Mouse (Mus musculus) ES-Bruce4 (cell line): ENCODE data around the gene Mast4. TPM values are rescaled to one million over a fixed set of nuclear protein-coding genes. Genes with fewer than 3 reads are reported as not detected.

Source experiments
- H3K27ac ChIP-seq: 2 replicates; pipeline ENCODE4 v1.5.1; 2012; ENCODE audit warnings: low read length, inconsistent platforms; ENCODE audit not compliant: insufficient read depth
- H3K27me3 ChIP-seq: 2 replicates; pipeline ENCODE4 v1.6.1; 2012; ENCODE audit warnings: mild to moderate bottlenecking, low read length, inconsistent platforms; ENCODE audit not compliant: control insufficient read depth, poor library complexity, insufficient read depth, severe bottlenecking
- H3K36me3 ChIP-seq: 2 replicates; pipeline ENCODE4 v1.6.1; 2012; ENCODE audit warnings: inconsistent platforms, mild to moderate bottlenecking, low read length, moderate library complexity; ENCODE audit not compliant: control insufficient read depth, poor library complexity, insufficient read depth, severe bottlenecking
- H3K4me1 ChIP-seq: one replicate; pipeline ENCODE4 v1.8.1; 2011; ENCODE audit warnings: low read length; ENCODE audit not compliant: control insufficient read depth, insufficient read depth
- H3K4me3 ChIP-seq: 2 replicates; pipeline ENCODE4 v1.5.1; 2011; ENCODE audit warnings: low read depth, mild to moderate bottlenecking, low read length
- H3K9ac ChIP-seq: 2 replicates; pipeline ENCODE4 v1.6.1; 2012; ENCODE audit warnings: low read depth, mild to moderate bottlenecking, inconsistent platforms; ENCODE audit not compliant: poor library complexity, severe bottlenecking
- H3K9me3 ChIP-seq: replicated peaks from 2 replicates; pipeline ENCODE4 v1.6.1; 2012; ENCODE audit warnings: mild to moderate bottlenecking, low read length, inconsistent platforms; ENCODE audit not compliant: control insufficient read depth, poor library complexity, insufficient read depth, severe bottlenecking
- CTCF ChIP-seq: IDR thresholded peaks from one replicate; pipeline ENCODE4 v1.8.1; 2011; ENCODE audit warnings: low read depth, low read length
- EP300 ChIP-seq: IDR thresholded peaks from 2 replicates; pipeline ENCODE4 v1.6.1; 2011; ENCODE audit warnings: low read depth, low read length; ENCODE audit not compliant: insufficient read depth
- POLR2A ChIP-seq: IDR thresholded peaks from one replicate; pipeline ENCODE4 v1.8.1; 2011; ENCODE audit warnings: low read length; ENCODE audit not compliant: insufficient read depth
- polyA plus RNA-seq: library from polyadenylated mRNA; stranded (reverse); fragments of >200 nt; gene quantifications from 2 replicates; pipeline ENCODE4 v1.2.4, GENCODE M21; 2011; ENCODE audit warnings: low read depth; ENCODE audit not compliant: missing spikeins, insufficient read depth, insufficient read length

Gene Mast4
- polyA plus RNA-seq, 1 experiment = 25.3 TPM

GRCm38 (mm10) chr13:102900531-102900930 is 433.8 kb downstream of the Mast4 start:
- H3K36me3 ChIP-seq = no peaks in the 10 kb centered on the region
- no peak overlapping the region for H3K9ac ChIP-seq
- H3K4me1 ChIP-seq = peaks cover 12% of the 10 kb centered on the region
- H3K4me3 ChIP-seq = no peak overlapping the region
- TF ChIP-seq EP300 = no peak
- TF ChIP-seq POLR2A = no peak
- TF ChIP-seq CTCF = no peak
- no peaks in the 10 kb centered on the region for H3K9me3 ChIP-seq
- no peaks in the 10 kb centered on the region for H3K27me3 ChIP-seq
- no peak overlapping the region for H3K27ac ChIP-seq

DNA sequence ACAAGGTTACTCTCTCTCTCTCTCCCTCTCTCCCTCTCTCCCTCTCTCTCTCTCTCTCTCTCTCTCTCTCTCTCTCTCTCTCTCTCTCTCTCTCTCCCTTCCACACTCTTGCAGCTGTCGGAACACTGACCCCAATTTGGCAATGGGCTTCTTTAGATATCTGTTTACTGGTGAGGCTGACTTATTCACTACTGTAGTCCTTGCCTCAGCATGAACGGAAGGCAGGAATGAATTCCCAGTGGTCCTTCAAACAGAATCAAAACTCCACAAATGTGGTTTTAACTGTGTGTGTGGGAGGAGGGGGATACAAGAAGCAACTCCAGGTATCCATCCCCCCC is 434.2 kb downstream of the Mast4 start:
- H3K27ac ChIP-seq = no peak overlapping the region
- peaks cover 12% of the 10 kb centered on the region for H3K4me1 ChIP-seq
- no peaks in the 10 kb centered on the region for H3K36me3 ChIP-seq
- H3K9ac ChIP-seq = no peak overlapping the region
- TF ChIP-seq POLR2A (no peak), EP300 (no peak)
- no peaks in the 10 kb centered on the region for H3K27me3 ChIP-seq
- no peak overlapping the region for H3K4me3 ChIP-seq
- no peaks in the 10 kb centered on the region for H3K9me3 ChIP-seq

DNA sequence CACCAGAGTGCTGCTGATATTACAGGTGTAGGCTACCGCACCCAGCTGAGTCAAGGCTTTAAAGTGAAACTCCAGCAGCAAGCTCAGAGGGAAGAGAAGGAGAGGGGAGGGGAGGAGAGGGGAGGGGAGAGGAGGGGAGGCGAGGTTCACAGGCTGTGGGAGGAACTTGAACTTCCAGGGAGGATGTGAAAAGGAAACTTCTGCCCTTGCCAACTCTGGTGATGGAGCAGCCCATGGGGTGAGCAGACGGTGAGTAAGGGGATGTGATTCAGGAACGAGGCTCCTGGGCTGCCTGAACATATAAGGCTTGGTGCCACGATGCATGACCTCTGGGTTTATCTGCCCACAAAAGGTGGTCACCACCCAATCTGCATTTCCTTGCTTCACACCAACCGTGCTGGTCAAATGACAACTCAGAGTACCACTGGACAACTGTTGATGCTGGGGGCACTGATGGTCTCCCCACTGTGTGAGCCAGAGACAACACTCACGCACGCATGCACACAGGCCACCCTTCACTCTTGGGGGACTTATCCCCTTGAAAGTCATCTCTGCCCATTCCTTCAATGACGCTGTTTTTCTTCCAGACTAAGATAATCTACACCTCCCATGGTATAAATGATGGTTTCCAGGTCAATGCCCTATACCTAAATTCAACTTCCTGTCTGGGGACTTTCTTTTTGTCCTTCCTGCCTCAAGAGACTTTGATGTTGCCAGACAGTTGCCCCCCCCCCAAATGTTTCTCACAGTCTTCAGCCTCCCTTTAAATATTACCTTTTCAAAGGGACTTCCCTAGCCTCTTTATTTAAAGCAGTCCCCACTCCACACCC is 434.8 kb downstream of the Mast4 start:
- Histone ChIP-seq H3K4me1 (peaks cover 12% of the 10 kb centered on the region), H3K4me3 (peak overlapping the region; percentile 2; the same call in 1 of the 2 replicates)

DNA sequence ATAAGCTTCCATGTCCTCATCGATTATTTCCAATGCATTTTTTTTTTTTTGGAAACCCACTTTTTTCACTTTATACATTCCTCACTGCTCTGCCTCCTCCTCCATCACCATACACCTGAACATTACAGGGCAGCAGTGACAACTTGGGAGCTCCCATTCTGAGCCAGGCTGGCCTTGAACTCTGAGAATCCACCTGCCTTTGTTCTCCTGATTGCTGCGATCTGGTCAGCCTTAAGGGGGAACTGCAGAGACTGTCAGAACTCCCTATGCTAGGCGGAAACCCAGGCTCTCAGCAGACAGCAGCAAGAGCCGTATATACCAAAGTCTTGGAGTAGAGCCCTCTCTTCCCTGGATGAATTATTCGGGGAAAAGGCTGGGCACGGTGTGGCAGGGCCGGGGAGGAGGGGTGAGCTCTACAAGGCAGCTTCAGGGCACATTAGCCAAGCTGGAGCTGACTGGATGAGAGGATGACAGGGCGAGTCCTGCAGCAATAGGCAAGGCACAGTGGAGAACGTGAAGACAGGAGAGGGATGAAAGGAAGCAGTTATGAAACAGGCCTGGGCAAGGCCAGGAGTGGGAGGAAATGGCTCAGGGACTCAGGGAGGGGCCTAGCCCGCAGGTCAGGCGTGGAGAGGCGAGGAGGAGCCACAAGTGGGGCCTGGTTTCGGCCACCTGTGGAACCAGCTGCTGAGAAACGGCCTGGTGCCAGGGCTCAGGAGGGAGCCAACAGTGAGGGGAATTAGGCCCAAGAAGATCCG is 435.7 kb downstream of the Mast4 start:
- TF ChIP-seq POLR2A = no peak
- no peak for TF ChIP-seq CTCF
- TF ChIP-seq EP300 = 0 out of 2 replicates have a peak, but pooled peaks have one; percentile 58
- Histone ChIP-seq H3K4me1 (peaks cover 12% of the 10 kb centered on the region), H3K9ac (no peak overlapping the region), H3K27me3 (no peaks in the 10 kb centered on the region), H3K36me3 (no peaks in the 10 kb centered on the region), H3K9me3 (no peaks in the 10 kb centered on the region), H3K27ac (peak overlapping the region; percentile 70), H3K4me3 (peak overlapping the region; percentile 2)

More for the DNA sequence above, 434.8 kb downstream of the Mast4 start:
- Histone ChIP-seq H3K27ac (peak overlapping the region; percentile 70), H3K9me3 (no peaks in the 10 kb centered on the region), H3K27me3 (no peaks in the 10 kb centered on the region), H3K36me3 (no peaks in the 10 kb centered on the region), H3K9ac (no peak overlapping the region)
- TF ChIP-seq CTCF (no peak), EP300 (no peak), POLR2A (no peak)

GRCm38 (mm10) chr13:102896322-102896721 is 438.0 kb downstream of the Mast4 start:
- H3K36me3 ChIP-seq = no peaks in the 10 kb centered on the region
- no peak for TF ChIP-seq EP300
- TF ChIP-seq CTCF = no peak
- TF ChIP-seq POLR2A = no peak
- no peak overlapping the region for H3K27ac ChIP-seq
- H3K4me1 ChIP-seq = peaks cover 12% of the 10 kb centered on the region
- H3K9ac ChIP-seq = no peak overlapping the region
- H3K4me3 ChIP-seq = no peak overlapping the region
- H3K9me3 ChIP-seq = no peaks in the 10 kb centered on the region
- H3K27me3 ChIP-seq = no peaks in the 10 kb centered on the region

DNA sequence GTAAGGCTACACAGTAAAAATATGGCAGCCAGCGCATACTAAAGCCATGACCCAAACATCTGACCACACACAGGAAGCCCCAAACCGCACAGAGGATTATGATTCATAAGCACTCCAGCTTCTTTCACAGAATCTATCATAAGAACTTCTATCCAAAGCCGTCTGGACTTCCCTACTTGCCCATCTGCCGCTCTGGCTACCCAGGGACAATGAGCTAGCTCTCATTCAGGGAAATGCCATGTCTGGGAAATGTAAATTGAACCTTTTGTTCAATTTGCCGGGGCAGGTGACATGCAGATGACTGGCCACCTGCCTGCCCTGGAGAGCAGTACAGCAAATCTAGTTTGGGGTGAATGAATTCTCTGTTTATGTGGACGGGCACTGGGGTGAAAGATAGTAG is 438.4 kb downstream of the Mast4 start:
- H3K9ac ChIP-seq = no peak overlapping the region
- peaks cover 12% of the 10 kb centered on the region for H3K4me1 ChIP-seq
- no peak for TF ChIP-seq CTCF
- TF ChIP-seq EP300 = peak; percentile 98
- no peak for TF ChIP-seq POLR2A
- no peak overlapping the region for H3K4me3 ChIP-seq
- H3K36me3 ChIP-seq = no peaks in the 10 kb centered on the region
- H3K9me3 ChIP-seq = no peaks in the 10 kb centered on the region
- no peaks in the 10 kb centered on the region for H3K27me3 ChIP-seq
- H3K27ac ChIP-seq = no peak overlapping the region
